Mouse (Mus musculus) ES-E14 (cell line): ENCODE measurements around the gene Galc.

Experiments
- CHD2 ChIP-seq: IDR thresholded peaks from 2 replicates; pipeline ENCODE4 v1.6.1; 2014; ENCODE audit warnings: mild to moderate bottlenecking, low read depth, low read length, inconsistent platforms
- ZC3H11A ChIP-seq: IDR thresholded peaks from 2 replicates; pipeline ENCODE4 v1.6.1; 2012; ENCODE audit warnings: low read depth, mild to moderate bottlenecking, inconsistent platforms, low read length, borderline replicate concordance

GRCm38 (mm10) chr12:98160867-98161266 lies 98.4 kb downstream of the Galc start:
- no peak for TF ChIP-seq ZC3H11A
- TF ChIP-seq CHD2: no peak
